Mouse (Mus musculus): ENCODE data around the gene Eaf1.
A peak's percentile ranks its signal among the peaks of the same experiment; 100 is the strongest.
"Not testable (repeated sequence)": the region's sequence is repeated elsewhere in the genome, so short reads cannot be mapped to it uniquely, and the experiment has no call there.

The Eaf1 gene

GRCm38 (mm10) chr14:31494349-31494974 lies at the start of gene Eaf1:
Gene Eaf1, plus strand, starts transcription at chr14:31494399.
- no peak for DNase-seq

GRCm38 (mm10) chr14:31448994-31449393 lies 45.2 kb upstream of the Eaf1 start:
- no peak for DNase-seq

- DNase-seq: not testable (repeated sequence)
These were observed 40.3 kb upstream of the Eaf1 start for GRCm38 (mm10) chr14:31453946-31454345.

GRCm38 (mm10) chr14:31454849-31455566 lies 39.2 kb upstream of the Eaf1 start:
- no peak for DNase-seq

GRCm38 (mm10) chr14:31456064-31456721 lies 38.0 kb upstream of the Eaf1 start:
- no peak for DNase-seq

- DNase-seq: no peak
These were observed 36.2 kb upstream of the Eaf1 start for GRCm38 (mm10) chr14:31458006-31458405.

GRCm38 (mm10) chr14:31462226-31462625 lies 32.0 kb upstream of the Eaf1 start:
- DNase-seq: not testable (repeated sequence)

GRCm38 (mm10) chr14:31462886-31463285 lies 31.3 kb upstream of the Eaf1 start:
- DNase-seq: no peak

GRCm38 (mm10) chr14:31464176-31464575 lies 30.0 kb upstream of the Eaf1 start:
- peak; percentile 54 for DNase-seq

GRCm38 (mm10) chr14:31469711-31470110 lies 24.5 kb upstream of the Eaf1 start:
- no peak for DNase-seq

GRCm38 (mm10) chr14:31472451-31473061 lies 21.6 kb upstream of the Eaf1 start:
- DNase-seq: peak; percentile 76

GRCm38 (mm10) chr14:31473297-31473696 lies 20.9 kb upstream of the Eaf1 start:
- no peak for DNase-seq

- no peak for DNase-seq
These were observed 11.8 kb upstream of the Eaf1 start for GRCm38 (mm10) chr14:31482417-31482816.

GRCm38 (mm10) chr14:31486465-31486864 lies 7.7 kb upstream of the Eaf1 start:
- no peak for DNase-seq

- no peak for DNase-seq
These were observed 6.1 kb upstream of the Eaf1 start for GRCm38 (mm10) chr14:31488055-31488454.

- no peak for DNase-seq
These were observed 298 bp upstream of the Eaf1 start for GRCm38 (mm10) chr14:31493901-31494300.

- DNase-seq: peak; percentile 91
These were observed 816 bp downstream of the Eaf1 start, which contains the start of gene Mettl6 for GRCm38 (mm10) chr14:31494975-31495455. Gene Mettl6, minus strand, starts transcription at chr14:31495040.

GRCm38 (mm10) chr14:31495538-31495937 lies 1.3 kb downstream of the Eaf1 start:
- no peak for DNase-seq

- DNase-seq: no peak
These were observed 2.0 kb downstream of the Eaf1 start for GRCm38 (mm10) chr14:31496241-31496646.

GRCm38 (mm10) chr14:31499526-31499925 lies 5.3 kb downstream of the Eaf1 start:
- no peak for DNase-seq

GRCm38 (mm10) chr14:31503406-31503805 lies 9.2 kb downstream of the Eaf1 start:
- DNase-seq: no peak

GRCm38 (mm10) chr14:31506456-31506855 lies 12.3 kb downstream of the Eaf1 start:
- no peak for DNase-seq

GRCm38 (mm10) chr14:31509911-31510310 lies 15.7 kb downstream of the Eaf1 start:
- DNase-seq: no peak

All from kidney, adult 9 months (tissue).